Mouse (Mus musculus) heart, adult 2 months (tissue): ENCODE measurements around the gene Phlpp1. TPM values are rescaled to one million over a fixed set of nuclear protein-coding genes. Genes with fewer than 3 reads are reported as not detected.

Experiments
- DNase-seq, 2 experiments: peaks; one replicate each; pipeline ENCODE4 v3.0.0; 2021
- H3K27ac ChIP-seq: fragments of 200-600 bp; 2 replicates; pipeline ENCODE4 v1.8.1; 2022
- H3K27me3 ChIP-seq: fragments of 200-500 bp; 2 replicates; pipeline ENCODE4 v1.6.1; 2012; ENCODE audit warnings: mild to moderate bottlenecking, low read length, inconsistent platforms, mixed read lengths; ENCODE audit not compliant: control insufficient read depth, insufficient read depth
- H3K36me3 ChIP-seq: fragments of 200-500 bp; 2 replicates; pipeline ENCODE4 v1.6.1; 2012; ENCODE audit warnings: low read length, inconsistent platforms; ENCODE audit not compliant: control insufficient read depth, insufficient read depth
- H3K4me1 ChIP-seq: fragments of 200-500 bp; 2 replicates; pipeline ENCODE4 v1.6.1; 2011; ENCODE audit warnings: low read length; ENCODE audit not compliant: control insufficient read depth, insufficient read depth
- H3K4me3 ChIP-seq: fragments of 200-600 bp; 2 replicates; pipeline ENCODE4 v1.8.1; 2022
- H3K79me2 ChIP-seq: fragments of 200-500 bp; replicated peaks from 2 replicates; pipeline ENCODE4 v1.6.1; 2012; ENCODE audit warnings: mild to moderate bottlenecking, inconsistent platforms, low read length, moderate library complexity, mixed read lengths; ENCODE audit not compliant: control insufficient read depth, insufficient read depth
- H3K9ac ChIP-seq: fragments of 200-500 bp; 2 replicates; pipeline ENCODE4 v1.6.1; 2012; ENCODE audit warnings: low read depth, mild to moderate bottlenecking, control low read depth, inconsistent platforms, low read length, mixed read lengths
- CTCF ChIP-seq: fragments of 200-600 bp; IDR thresholded peaks from 2 replicates; pipeline ENCODE4 v1.8.1; 2022; ENCODE audit warnings: antibody characterized with exemption, mild to moderate bottlenecking, moderate library complexity
- EP300 ChIP-seq: fragments of 200-500 bp; IDR thresholded peaks from 2 replicates; pipeline ENCODE4 v1.6.1; 2011; ENCODE audit warnings: low read depth, low read length, control low read depth; ENCODE audit not compliant: insufficient read depth
- POLR2A ChIP-seq: fragments of 200-500 bp; IDR thresholded peaks from 2 replicates; pipeline ENCODE4 v1.6.1; 2011; ENCODE audit warnings: mild to moderate bottlenecking, low read depth, low read length, control low read depth; ENCODE audit not compliant: insufficient read depth
- WGBS: fragments of 180-500 bp; shearing (Covaris S2); methylation state at CpG from one replicate; pipeline ENCODE4 v1.1.7; 2018; 5-methylcytosine and 5-hydroxymethylcytosine counted together
- intact Hi-C: fragments of 180-260 bp; cut with DNase I; formaldehyde crosslinking; loops from one replicate; pipeline ENCODE4 v1.15.1; 2025
- long read RNA-seq: library from polyadenylated mRNA; stranded (forward); transcript quantifications from one replicate; pipeline ENCODE4 v2.0.0, GENCODE M21; 2021
- polyA plus RNA-seq: library from polyadenylated mRNA; depleted of rRNA; stranded (reverse); fragments of >200 nt; gene quantifications from 2 replicates; pipeline ENCODE4 v1.2.3, GENCODE M21; 2012; rRNA removed
- total RNA-seq, 2 experiments: library from RNA; stranded (reverse); gene quantifications; 2 replicates each; pipeline ENCODE4 v1.2.3; 2021

Gene Phlpp1
- total RNA-seq (10 to 100 TPM; 16.3 to 17.2 TPM), polyA plus RNA-seq (9.6 and 15.6 TPM in 2 replicates)
- long read RNA-seq, full-length matches to known transcripts: 7 of 18 reads
- long read RNA-seq, partial matches to known transcripts: 5 of 18 reads
- long read RNA-seq, other reads (novel, unspliced or antisense): 6 of 18 reads

- TF ChIP-seq POLR2A (peak; percentile 45; the same call in 1 of the 2 replicates), EP300 (peak; percentile 65; the same call in 1 of the 2 replicates), CTCF (peak; percentile 87)
- DNase-seq: peak; percentile 99 to 100
- WGBS: 5% methylated on average over 113 of the region's 113 CpGs
- Histone ChIP-seq H3K4me3 (peak within 1 kb of the TSS; percentile 85), H3K9ac (peak within 1 kb of the TSS; percentile 98), H3K27ac (peak within 1 kb of the TSS; percentile 93), H3K27me3 (no peaks in the 10 kb centered on the region), H3K79me2 (peaks cover 8% of the 10 kb centered on the region), H3K36me3 (peaks cover 12% of the 10 kb centered on the region), H3K4me1 (peaks cover 1% of the 10 kb centered on the region; the same call in 1 of the 2 replicates)
- intact Hi-C loops: loop anchor here (2.0 to 10.0 kb wide), 10 partner anchors 27 to 225 kb away; partner anchors contain the start of gene Zcchc2
These were observed at the start of gene Phlpp1 for GRCm38 (mm10) chr1:106171241-106172220. TSS of gene Phlpp1 (plus strand) at chr1:106171752.

- H3K4me3 ChIP-seq: no peak overlapping the region
- no peak overlapping the region for H3K27ac ChIP-seq
- intact Hi-C loops: no loop called here
- TF ChIP-seq CTCF (no peak), POLR2A (no peak), EP300 (no peak)
- peaks cover 2% of the 10 kb centered on the region; the same call in 1 of the 2 replicates for H3K4me1 ChIP-seq
- no peaks in the 10 kb centered on the region for H3K36me3 ChIP-seq
- no peaks in the 10 kb centered on the region for H3K79me2 ChIP-seq
- 93% methylated on average over 3 of the region's 3 CpGs for WGBS
- no peaks in the 10 kb centered on the region for H3K27me3 ChIP-seq
- H3K9ac ChIP-seq: no peak overlapping the region
- no peak for DNase-seq
These were observed 45.0 kb upstream of the Phlpp1 start for GRCm38 (mm10) chr1:106126601-106127000.

GRCm38 (mm10) chr1:106131697-106132349, 39.7 kb upstream of the Phlpp1 start:
- peaks cover 2% of the 10 kb centered on the region; the same call in 1 of the 2 replicates for H3K4me1 ChIP-seq
- no peaks in the 10 kb centered on the region for H3K79me2 ChIP-seq
- no peaks in the 10 kb centered on the region for H3K27me3 ChIP-seq
- no peak overlapping the region for H3K9ac ChIP-seq
- intact Hi-C loops: loop anchor here (5.0 kb wide), 1 partner anchor 55 kb away; no protein-coding TSS in a partner anchor
- no peak overlapping the region for H3K4me3 ChIP-seq
- H3K36me3 ChIP-seq: no peaks in the 10 kb centered on the region
- no peak for DNase-seq
- H3K27ac ChIP-seq: no peak overlapping the region
- no peak for TF ChIP-seq POLR2A
- TF ChIP-seq EP300: no peak
- TF ChIP-seq CTCF: no peak
- 59% methylated on average over 4 of the region's 4 CpGs for WGBS

GRCm38 (mm10) chr1:106132350-106132700, 39.2 kb upstream of the Phlpp1 start:
- no peaks in the 10 kb centered on the region for H3K27me3 ChIP-seq
- H3K79me2 ChIP-seq: no peaks in the 10 kb centered on the region
- intact Hi-C loops: loop anchor here (5.0 kb wide), 1 partner anchor 55 kb away; no protein-coding TSS in a partner anchor
- no peak overlapping the region for H3K27ac ChIP-seq
- no peaks in the 10 kb centered on the region for H3K36me3 ChIP-seq
- H3K9ac ChIP-seq: no peak overlapping the region
- 59% methylated on average over 4 of the region's 4 CpGs for WGBS
- H3K4me1 ChIP-seq: peaks cover 2% of the 10 kb centered on the region; the same call in 1 of the 2 replicates
- no peak for DNase-seq
- TF ChIP-seq POLR2A: no peak
- no peak for TF ChIP-seq EP300
- TF ChIP-seq CTCF: no peak
- H3K4me3 ChIP-seq: no peak overlapping the region

- WGBS: 96% methylated on average over 2 of the region's 2 CpGs
- no peaks in the 10 kb centered on the region for H3K36me3 ChIP-seq
- H3K9ac ChIP-seq: no peak overlapping the region
- no peaks in the 10 kb centered on the region for H3K27me3 ChIP-seq
- DNase-seq: no peak
- intact Hi-C loops: no loop called here
- no peaks in the 10 kb centered on the region for H3K4me1 ChIP-seq
- H3K4me3 ChIP-seq: no peak overlapping the region
- no peak overlapping the region for H3K27ac ChIP-seq
- H3K79me2 ChIP-seq: no peaks in the 10 kb centered on the region
- no peak for TF ChIP-seq EP300
- TF ChIP-seq CTCF: no peak
- TF ChIP-seq POLR2A: no peak
These were observed 32.9 kb upstream of the Phlpp1 start for GRCm38 (mm10) chr1:106138691-106139090.
